Mouse (Mus musculus) c-Kit-negative CD71-positive TER-119-positive erythroid progenitor cells, embryonic 14.5 days (primary cell): ENCODE results near the gene 6820408C15Rik.

Experiments
- DNase-seq: peaks from one replicate; pipeline ENCODE4 v3.0.0-alpha.2; 2013; ENCODE audit warnings: low read depth, low spot score

The 6820408C15Rik gene

DNA sequence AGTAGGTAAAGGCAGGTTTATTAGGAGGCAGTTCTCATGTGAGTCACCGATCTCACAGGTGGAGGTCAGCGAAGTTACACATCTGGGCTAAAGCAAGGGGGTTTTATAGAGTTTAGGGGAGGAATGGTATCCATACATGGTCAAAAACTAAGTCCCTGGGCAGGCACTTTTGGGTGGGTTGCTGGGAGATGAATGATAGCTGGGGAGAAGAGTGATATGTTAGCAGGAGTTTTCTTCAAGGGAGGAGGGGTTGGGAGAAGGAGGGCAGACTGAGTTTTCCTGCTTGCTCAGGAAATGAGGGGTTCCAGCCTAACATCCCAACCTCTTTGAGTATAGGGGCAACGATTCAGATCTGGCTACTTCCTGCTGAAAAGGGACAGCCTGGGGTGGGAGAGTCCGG is at the start of gene 6820408C15Rik:
TSS of gene 6820408C15Rik (plus strand) at position 301 of the 400 bp plus-strand sequence.
- no peak for DNase-seq

DNA sequence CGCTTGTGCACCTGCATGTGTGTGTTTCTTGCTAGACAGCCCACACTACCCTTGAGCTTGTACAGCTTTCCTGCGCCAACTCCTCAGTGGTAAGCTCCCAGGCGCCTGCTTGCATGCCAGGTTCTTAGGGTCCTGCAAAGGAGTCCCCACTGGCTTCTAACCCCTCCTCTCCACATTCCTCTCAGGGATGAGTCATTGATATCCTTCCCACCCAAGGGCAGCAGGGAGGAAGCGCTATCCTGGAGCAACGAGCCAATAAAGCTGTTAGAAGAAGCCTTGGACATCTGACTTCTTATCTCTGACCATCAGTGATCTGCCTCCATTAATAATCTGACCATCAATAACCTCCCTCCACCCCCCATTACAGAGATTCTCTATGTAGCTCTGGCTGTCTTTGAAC is 47.5 kb upstream of the 6820408C15Rik start:
- no peak for DNase-seq

DNA sequence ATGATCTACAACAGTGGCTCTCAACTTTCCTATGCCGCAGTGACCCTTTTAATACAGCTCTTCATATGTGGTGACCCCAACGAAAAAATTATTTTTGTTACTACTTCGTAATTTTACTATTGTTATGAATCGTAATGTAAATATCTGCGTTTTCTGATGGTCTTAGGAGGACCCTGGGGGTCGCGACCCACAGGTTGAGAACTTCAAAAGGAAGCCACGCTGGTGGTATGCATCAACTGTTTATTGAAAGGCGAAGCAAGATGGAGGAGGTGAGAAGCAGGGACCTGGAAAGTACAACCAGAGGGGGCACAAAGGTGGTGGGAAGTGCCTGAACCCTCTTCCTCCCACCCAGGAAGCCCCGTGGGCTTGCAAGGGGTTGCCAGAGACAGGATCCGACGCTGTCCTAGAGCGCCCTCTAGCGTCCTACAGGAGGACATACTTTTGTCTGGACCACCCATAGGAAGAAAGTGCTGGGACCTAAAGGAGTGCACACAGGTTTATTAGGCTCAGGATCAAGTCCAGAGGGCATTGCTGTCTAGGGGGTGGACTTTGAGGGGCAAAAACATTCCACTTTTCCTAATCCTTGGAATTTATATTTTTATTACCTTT is 46.8 kb upstream of the 6820408C15Rik start:
- DNase-seq = peak; percentile 42

DNA sequence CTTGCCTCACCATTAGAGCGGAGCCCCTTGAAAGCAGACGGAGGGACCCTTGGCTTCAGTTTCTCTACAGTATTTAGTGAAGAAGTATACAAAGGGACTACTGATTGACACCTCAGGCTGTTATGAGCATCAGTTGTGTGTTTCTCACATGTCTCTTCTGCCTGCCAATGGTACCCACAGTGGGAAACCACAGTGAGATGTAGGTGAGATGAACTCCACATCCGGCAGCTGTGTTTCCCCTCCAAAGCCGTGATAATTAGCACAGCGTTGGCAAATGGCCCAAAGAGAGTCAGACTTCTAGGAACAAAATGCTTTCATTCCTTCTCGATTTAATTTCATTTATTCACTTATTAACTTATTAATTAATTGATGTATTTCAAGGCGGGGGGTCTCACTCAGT is 43.3 kb upstream of the 6820408C15Rik start:
- DNase-seq = no peak

DNA sequence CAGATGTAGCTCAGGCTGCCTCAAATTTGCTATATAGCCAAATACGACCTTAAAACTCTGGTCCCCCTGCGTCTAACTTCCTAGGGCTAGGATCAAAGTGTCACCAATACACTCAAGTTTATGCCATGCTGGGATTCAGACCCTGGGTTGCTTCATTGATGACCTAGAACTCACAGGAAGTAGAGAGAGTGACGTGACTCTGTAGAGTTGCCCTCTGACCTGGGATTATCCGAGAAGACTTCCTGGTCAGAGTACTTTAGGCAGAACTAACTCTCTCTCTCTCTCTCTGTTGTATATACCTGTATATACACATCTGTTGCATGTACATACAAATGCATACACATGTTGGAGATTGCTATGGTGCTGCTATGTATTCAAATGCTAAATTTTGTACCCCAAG is 42.7 kb upstream of the 6820408C15Rik start:
- no peak for DNase-seq

DNA sequence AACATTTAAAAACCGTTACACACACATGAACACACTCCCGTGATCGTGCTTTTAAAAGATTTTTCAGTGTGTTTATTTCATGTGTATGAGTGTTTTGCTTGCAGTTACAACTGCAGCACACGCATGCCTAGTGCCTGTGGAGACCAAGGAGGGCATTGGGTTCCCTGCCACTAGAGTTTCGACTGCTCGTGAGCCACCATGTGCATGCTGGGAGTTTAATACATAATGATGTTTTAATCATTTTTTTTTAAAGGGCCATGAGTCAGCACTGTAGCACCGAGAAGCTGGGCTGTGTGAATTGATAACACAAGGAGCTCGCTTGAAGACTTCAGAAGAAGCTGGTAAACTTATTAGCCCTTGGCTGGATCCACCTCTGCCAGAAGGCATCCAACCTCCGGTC is 41.8 kb upstream of the 6820408C15Rik start:
- DNase-seq = no peak

DNA sequence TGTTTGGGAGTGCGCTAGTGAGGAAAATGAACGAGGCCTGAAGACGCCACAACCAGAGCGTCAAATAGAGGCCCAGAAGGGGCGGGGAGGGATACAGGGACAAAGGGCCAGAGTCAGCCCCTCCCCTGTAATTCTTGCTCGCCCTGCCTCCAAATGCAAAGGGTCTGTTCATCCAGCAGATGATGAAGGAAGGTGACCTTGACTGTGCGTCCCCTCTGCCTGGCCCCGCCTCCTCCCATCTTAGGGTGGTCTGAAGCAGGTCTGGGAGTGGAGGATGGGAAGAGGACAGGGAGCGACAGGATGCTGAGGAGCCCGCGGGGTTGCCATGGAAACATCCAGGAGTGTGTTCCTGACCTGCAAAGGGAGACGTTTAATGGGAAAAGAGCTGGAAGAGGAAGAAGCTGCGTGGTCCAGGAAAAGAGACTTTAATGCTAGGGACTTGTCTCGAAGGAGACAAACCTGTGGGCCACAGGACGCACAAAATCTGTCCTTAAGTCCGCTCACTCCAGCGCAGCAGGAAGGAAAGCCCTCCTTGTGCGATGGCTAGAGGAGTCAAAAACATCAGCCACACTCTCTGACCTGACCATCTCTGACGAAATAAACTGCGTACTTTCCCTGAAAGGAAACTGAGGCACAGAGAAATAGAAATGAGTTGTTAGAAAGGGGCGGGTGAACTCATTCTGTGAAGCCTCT is 39.6 kb upstream of the 6820408C15Rik start:
- no peak for DNase-seq

DNA sequence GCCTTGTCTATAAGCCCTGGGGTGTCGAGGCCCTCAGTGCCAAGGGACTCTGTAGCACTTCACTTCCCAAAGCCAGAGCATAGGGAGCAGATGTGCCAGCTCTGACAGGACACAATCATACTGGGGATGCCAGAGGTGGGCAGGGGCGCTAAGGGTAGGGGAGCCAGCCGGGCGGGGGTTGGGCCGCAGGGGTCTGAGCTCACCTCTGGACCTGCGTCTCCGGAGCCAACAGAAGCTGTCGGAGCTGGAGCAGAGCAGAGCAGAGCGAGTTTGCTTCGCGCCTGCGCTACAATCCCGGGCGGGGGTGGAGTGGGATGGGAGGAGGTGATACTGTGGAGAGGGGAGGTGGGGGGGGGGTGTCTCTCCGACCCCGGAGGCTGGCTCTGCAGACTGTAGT is 39.0 kb upstream of the 6820408C15Rik start, which contains the start of gene Nrsn2:
TSS of gene Nrsn2 (minus strand) at position 294 of the 397 bp plus-strand sequence.
- DNase-seq = no peak

DNA sequence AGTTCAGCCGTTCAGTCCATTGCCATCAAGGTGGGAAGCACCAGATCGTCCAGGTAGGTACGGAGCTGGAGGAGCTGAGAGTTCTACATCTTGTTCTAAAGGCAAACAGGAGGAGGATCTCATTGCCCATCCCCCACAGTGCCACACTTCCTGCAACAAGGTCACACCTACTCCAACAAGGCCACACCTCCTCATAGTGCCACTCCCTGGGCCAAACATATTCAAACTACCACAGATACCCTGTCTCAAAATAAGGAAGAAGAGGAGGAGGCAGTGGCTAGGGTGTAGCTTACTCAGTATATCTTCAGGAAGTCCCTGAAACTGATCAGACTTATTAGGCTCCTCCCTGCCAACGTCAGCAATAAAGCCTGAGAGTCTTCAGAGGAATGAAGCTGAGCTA is 31.2 kb upstream of the 6820408C15Rik start:
- no peak for DNase-seq

DNA sequence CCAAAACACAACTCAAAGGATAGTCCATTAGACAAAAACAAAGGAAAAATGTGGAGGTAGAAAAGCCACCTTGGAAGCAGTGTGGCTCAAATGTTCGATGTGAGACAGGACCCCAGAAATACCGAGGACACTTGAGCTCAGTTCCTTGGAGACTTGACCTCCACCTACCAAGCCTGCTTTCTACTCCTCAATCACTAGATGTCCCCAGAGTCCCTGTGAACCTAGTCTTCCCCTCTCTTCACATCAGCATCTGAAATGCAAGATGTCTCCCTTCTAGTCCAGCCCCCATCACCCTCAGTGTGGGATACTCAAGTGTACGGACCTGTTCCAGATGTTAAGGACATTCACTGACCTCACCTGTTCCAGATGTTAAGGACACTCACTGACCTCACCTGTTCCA is 22.6 kb upstream of the 6820408C15Rik start:
- DNase-seq = no peak

DNA sequence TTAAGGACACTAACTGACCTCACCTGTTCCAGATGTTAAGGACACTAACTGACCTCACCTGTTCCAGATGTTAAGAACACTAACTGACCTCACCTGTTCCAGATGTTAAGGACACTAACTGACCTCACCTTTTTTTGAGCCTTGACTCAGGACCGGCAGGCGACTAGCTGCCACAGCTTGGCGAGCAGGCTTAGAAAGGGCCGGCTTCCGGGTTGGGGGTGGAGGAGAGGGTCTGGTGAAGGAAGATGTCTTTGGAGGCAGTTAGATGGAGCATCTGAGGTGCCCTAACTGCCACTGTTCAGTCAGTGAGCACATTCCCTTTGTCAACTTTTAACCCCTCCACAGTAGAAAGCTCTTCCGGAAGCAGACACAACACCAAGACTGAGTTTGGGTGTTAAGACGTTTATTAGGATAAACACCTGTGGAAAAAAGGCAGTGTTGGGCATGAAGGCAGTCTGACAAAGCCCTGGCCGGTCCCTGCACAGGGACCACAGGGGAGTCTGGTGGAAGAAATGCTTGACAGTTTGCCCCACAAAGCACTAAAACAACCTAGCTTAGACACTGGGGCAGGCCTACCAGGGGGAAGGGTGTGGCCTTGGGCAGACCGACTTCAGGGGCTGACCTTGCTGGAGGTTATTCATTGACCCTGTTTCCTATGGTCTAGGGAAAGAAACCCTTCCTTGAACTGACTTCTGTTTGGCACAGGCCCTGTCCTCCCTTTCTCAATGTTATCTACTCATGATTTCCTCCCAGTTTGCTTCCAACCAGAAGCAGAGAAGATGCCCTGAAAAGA is 22.0 kb upstream of the 6820408C15Rik start:
- no peak for DNase-seq

DNA sequence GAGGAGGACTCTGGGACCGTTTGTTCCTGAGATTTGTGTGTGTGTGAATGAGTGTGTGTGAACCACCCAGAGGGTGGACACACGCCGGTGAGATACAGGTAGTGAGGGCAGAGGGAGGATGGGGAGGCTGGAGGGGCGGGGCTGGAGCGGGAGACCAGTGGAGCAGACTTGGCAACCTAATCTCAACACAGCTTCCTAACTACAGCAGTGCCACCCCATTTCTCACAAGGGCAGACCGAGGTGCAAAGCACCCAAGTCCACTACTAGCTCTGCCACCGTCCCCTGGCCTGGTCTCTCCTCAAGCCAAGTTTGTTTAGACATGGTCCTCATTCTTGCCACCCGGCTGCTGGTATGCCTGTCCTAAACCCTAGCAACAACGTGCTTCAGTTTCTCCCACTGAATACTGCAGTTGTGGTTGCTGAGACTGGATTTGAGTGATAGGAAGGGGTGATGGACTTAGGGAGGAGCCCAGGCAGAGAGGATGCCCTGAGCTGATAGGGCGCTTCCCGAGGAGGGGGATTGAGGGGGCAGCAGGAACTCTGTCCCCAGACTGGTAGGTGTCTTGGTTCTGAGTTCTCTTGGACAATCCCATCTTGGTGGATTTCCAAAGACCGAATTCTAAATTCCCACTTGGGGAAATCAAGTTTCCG is 20.0 kb upstream of the 6820408C15Rik start:
- DNase-seq = no peak

DNA sequence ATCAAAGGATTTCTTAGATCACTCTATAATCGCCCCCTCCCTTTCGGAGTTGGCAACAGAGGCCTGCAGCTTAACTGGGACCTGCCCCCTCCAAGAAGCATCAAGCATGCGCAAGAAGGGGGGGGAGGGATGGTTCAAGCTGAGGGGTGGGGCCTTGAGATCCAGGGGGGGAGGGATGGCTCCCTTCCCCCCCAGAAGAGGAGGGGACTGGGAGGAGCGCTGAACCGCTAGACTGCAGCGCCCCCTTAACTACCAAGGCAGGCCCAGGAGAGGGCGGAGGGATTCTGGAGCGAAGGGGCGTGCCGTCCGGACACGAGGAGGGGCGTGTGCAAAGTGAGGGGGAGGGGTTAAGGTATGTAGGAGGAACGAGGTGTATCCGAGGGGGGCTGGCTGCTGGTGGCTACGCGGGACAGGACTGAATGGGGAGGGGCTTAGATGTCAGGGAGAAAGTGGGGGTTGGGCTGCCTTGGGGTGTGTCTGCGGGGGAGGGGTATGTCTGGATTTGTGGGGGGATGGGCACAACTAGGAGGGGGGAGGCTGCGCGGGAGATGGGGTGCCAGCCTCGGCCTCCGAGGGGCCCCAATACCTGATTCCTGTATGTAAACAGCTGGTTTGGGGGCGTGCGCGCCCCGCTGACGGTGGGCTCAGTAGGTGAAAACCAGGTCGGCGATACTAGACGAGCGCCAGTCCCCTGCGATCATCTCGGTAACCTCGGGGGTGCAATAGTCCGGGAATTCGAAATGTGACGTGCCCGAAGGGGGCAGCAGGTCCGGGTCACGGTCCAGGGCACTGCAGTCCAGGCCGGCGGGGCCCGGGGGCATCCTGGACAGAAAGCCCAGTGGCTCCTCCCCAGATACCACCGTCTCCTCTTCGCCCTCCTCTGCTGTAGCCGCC is 19.0 kb upstream of the 6820408C15Rik start:
- DNase-seq = no peak

DNA sequence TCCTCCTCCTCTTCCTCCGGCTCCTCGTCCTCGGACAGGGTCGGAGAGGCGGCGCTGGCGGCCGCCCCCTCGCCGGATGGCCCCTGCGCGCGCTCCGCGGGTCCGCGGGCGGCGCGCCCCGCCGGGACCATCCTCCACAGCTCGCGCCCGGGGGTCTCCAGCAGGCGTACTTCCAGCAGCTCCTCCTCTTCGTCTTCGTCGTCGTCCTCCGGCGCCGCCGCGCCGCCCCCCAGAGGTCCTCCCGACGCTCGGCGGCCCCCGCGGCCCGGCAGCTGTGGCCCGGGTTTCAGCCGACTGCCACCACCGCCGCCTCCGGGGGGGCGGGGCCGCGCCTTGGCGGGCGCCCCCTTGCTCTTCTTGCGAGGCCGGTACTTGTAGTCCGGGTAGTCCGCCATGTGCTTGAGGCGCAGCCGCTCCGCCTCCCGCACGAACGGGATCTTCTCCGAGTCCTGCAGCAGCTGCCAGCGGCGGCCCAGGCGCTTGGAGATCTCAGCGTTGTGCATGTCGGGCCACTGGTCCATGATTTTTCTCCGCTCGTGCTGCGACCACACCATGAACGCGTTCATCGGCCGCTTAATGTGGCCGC is 18.3 kb upstream of the 6820408C15Rik start:
- DNase-seq = no peak

DNA sequence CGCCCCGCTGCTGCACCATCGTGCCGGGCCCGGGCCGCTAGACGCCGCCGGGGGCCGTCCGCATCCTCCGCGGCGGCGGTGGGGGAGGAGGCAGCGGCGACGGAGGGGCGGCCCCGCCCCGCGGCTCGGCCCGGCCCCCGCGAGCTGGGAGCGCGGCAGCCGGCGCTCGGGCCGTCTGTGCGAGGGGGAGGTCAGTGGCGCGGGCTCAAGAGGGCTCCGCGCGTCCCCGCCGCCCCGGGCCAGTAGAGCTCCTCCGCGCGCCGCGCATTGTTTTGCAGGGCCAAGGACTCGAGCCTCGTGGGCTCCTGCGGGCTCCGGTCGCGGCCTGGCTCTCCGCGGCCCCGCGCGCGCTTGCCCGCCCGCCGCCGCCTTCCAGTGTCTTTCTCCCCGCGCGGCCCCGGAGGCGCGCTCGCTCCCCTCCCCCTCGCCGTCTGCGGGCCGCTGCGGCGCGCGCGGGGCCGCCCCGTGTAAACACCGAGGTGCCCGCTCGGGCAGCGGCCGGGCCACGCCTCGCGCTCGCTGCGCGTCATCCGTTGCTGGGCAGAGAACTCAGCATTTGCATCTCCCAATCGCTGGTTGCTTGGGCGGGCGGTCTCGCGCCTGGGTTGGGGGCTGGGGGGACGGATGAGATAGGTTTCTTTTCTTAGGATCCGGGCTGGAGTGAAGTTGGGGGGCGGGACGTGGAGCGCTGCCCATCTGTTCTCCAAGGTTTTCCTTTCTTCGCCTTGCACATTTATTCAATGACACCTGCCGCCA is 17.5 kb upstream of the 6820408C15Rik start, which contains the start of gene Sox12:
TSS of gene Sox12 (minus strand) at position 384 of the 756 bp plus-strand sequence.
- peak; percentile 69 for DNase-seq

DNA sequence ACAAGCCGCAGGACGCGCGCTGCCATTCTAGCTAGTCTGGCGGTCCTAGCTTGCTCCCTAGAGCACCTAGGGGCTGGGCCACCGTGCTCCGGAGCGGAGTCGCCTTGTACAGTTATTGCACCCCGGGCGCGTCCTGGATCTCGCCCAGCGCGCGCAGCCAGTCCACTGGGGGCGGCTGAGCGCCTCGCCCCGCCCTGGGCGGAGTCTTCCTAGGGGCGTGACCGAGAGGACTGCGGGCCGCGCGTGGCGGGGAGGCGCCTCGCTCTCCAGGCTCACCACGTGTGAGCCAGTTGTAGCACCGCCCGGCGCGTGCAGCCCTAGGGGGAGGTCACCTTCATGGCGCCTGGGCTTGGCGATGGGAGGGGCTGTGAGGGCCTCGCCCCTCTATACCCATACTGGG is 16.7 kb upstream of the 6820408C15Rik start:
- peak; percentile 84 for DNase-seq

DNA sequence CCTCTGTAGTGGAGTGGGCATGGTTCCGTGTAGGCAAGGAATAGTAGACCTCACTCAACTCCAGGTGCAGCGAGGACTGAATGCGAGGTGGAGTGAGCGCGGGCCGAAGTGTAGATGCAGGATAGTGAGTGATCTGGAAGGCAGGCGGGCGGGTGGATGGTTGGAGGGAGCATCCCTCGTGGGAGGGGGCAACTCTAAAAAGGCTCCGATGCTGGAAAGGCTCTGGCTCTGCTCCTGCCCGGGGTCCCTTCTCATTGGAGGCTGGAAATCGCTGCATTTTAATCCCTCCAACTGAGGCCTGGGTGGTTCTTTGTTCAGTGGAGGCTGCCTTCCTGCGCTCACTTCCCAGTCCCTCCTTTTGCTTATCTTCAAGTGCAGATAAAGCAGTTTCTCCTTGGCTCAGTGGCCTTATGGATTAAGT is 16.3 kb upstream of the 6820408C15Rik start:
- no peak for DNase-seq

DNA sequence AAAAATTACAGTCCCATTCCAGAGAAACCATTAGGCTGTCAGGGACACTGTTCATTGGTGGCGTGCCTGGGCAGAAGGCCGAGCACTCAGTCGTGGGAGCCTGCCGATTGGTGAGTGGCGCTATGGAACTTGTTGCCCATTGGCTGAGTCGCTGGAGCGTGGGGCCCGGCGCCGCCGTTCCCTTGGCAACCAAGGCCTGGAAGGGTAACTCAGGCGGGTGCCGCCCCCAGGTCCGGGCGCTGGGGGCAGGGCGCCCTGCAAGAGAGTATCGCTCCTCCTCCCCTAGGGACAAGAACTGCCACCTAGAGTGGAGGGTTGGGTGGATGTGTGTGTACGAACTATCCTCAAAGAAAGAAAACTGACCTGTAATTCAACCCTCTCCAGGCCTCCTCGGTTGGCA is 9.3 kb upstream of the 6820408C15Rik start:
- DNase-seq = peak; percentile 93

DNA sequence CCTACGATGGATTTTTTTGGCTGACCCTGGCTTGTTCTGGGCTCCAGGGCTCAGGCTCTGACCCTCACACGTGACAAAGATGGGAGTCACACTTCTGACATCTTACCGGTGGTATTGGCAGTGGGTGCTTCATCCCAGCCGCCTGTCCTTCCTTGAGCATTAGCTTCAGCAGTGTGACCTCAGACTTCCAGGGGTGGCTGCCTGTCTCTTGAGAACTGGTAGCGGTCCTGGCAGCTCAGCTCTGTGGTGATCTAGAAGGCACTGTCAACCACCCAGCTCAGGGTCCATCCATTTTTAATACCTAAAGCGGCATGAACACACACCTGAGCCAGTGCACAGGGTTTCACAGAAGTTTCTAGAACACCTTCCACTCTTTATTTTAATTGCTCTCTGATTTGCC is 5.6 kb upstream of the 6820408C15Rik start:
- DNase-seq = no peak

DNA sequence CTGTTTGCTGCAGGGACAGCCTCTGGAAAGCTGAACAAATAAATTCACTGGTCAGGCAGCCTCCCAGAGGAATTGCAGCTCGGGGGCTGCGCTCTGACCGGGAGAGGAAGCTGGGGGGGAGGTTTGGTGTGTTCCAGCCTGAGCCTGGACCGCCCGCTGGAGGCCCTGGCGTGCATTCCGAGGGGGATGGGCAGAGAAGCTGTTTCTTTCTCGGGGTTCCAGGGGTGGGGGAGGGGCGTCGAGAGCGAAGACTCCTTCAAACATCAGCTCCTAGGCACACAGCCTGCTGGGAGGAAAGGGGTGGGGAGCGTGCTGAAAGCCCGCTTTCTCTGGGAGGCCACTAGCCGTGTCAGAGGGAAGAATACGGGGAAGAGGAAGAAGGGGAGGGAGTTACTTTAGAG is 4.4 kb upstream of the 6820408C15Rik start:
- no peak for DNase-seq
